Mouse (Mus musculus): Measurements from ENCODE around the gene S100a6.

The S100a6 gene

GRCm38 (mm10) chr3:90600458-90601195, 12.1 kb upstream of the S100a6 start:
- DNase-seq (ENCODE audit: low spot score): no peak

- DNase-seq (ENCODE audit: low spot score): no peak
Observed at GRCm38 (mm10) chr3:90601486-90602110, 11.1 kb upstream of the S100a6 start, which contains the start of gene Gm42674. Gene Gm42674 (plus strand): TSS chr3:90601904.

- no peak for DNase-seq (ENCODE audit: low spot score)
Observed at GRCm38 (mm10) chr3:90603623-90604022, 9.1 kb upstream of the S100a6 start, which contains the start of gene S100a4. Gene S100a4 (plus strand): TSS chr3:90603771.

- no peak for DNase-seq (ENCODE audit: low spot score)
Observed at GRCm38 (mm10) chr3:90604416-90604815, 8.3 kb upstream of the S100a6 start.

GRCm38 (mm10) chr3:90605049-90605448, 7.6 kb upstream of the S100a6 start:
- DNase-seq (ENCODE audit: low spot score): no peak

- DNase-seq (ENCODE audit: low spot score): no peak
Observed at GRCm38 (mm10) chr3:90605736-90606135, 6.9 kb upstream of the S100a6 start.

GRCm38 (mm10) chr3:90606185-90606584, 6.5 kb upstream of the S100a6 start:
- DNase-seq (ENCODE audit: low spot score): no peak

- no peak for DNase-seq (ENCODE audit: low spot score)
Observed at GRCm38 (mm10) chr3:90607361-90607760, 5.3 kb upstream of the S100a6 start.

- DNase-seq (ENCODE audit: low spot score): no peak
Observed at GRCm38 (mm10) chr3:90608223-90608622, 4.5 kb upstream of the S100a6 start, which contains the start of gene S100a5. Gene S100a5 (plus strand): TSS chr3:90608523.

GRCm38 (mm10) chr3:90609102-90609501, 3.6 kb upstream of the S100a6 start:
- no peak for DNase-seq (ENCODE audit: low spot score)

GRCm38 (mm10) chr3:90611494-90611893, 1.2 kb upstream of the S100a6 start:
- DNase-seq (ENCODE audit: low spot score): no peak

GRCm38 (mm10) chr3:90612061-90612460, 621 bp upstream of the S100a6 start:
- DNase-seq (ENCODE audit: low spot score): no peak

GRCm38 (mm10) chr3:90613461-90614147, 922 bp downstream of the S100a6 start:
- DNase-seq (ENCODE audit: low spot score): no peak

GRCm38 (mm10) chr3:90614148-90614530, 1.5 kb downstream of the S100a6 start:
- no peak for DNase-seq (ENCODE audit: low spot score)

GRCm38 (mm10) chr3:90614611-90615251, 2.0 kb downstream of the S100a6 start:
- no peak for DNase-seq (ENCODE audit: low spot score)

GRCm38 (mm10) chr3:90615415-90615814, 2.7 kb downstream of the S100a6 start:
- DNase-seq (ENCODE audit: low spot score): peak; percentile 21

GRCm38 (mm10) chr3:90615911-90616310, 3.2 kb downstream of the S100a6 start:
- DNase-seq (ENCODE audit: low spot score): no peak

- no peak for DNase-seq (ENCODE audit: low spot score)
Observed at GRCm38 (mm10) chr3:90617586-90617985, 4.9 kb downstream of the S100a6 start.

- no peak for DNase-seq (ENCODE audit: low spot score)
Observed at GRCm38 (mm10) chr3:90621552-90621951, 8.9 kb downstream of the S100a6 start.

- DNase-seq (ENCODE audit: low spot score): no peak
Observed at GRCm38 (mm10) chr3:90623435-90624071, 10.9 kb downstream of the S100a6 start.

GRCm38 (mm10) chr3:90625496-90625895, 12.8 kb downstream of the S100a6 start:
- DNase-seq (ENCODE audit: low spot score): no peak
